Mouse (Mus musculus) lung, adult 2 months (tissue): ENCODE measurements around the gene Slit3.

Experiments
- CTCF ChIP-seq: fragments of 200-500 bp; IDR thresholded peaks from 2 replicates; pipeline ENCODE4 v1.5.1; 2011; ENCODE audit warnings: mild to moderate bottlenecking, low read length, control low read depth; ENCODE audit not compliant: insufficient read depth
- POLR2A ChIP-seq: fragments of 200-500 bp; IDR thresholded peaks from 2 replicates; pipeline ENCODE4 v1.6.1; 2011; ENCODE audit warnings: low read depth, mild to moderate bottlenecking, control low read depth, low read length, borderline replicate concordance; ENCODE audit errors: extremely low read depth

DNA sequence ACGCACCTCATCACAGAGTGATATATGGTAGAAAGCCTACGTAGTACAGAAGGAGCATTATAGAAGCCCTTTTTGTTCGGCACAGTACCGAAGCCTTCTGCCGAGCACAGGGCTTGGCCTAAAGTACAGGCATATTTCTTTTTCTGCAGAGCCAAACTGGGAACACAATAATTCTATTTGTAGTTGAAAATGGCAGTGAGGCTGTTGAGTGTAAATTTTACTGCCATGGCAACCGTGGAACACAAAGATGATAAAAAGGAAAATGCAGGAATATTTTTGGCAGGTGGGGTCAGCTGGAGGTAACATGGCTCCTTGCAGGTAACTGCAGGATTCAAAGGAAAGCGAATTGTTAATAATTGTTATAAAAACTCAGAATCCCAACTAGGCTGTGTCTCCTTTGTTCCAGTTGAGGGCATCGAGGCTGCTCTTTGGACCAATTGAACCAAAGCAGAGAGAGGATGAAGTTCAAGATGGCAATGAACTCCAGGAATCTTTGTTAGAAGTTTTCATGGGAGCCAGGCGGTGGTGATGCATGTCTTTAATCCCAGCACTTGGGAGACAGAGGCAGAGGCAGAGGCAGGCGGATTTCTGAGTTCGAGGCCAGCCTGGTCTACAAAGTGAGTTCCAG is 26.9 kb downstream of the Slit3 start:
- TF ChIP-seq CTCF (no peak), POLR2A (no peak)
